Mouse (Mus musculus): ENCODE measurements at regions not wholly inside any gene's neighbourhood (a gene's known extent, or its start where the extent isn't known, plus 50 kb on each side); places are given as distances from the start of the nearest gene placed in this dataset.

- no peak for ATAC-seq (replicated peaks; ENCODE audit: low FRiP score, poor library complexity, severe bottlenecking)
These were observed 102.0 kb upstream of the Mvb12b start for GRCm38 (mm10) chr2:33989555-33990370.

- no peak for ATAC-seq (replicated peaks; ENCODE audit: low FRiP score, poor library complexity, severe bottlenecking)
These were observed 98.7 kb upstream of the Mvb12b start for GRCm38 (mm10) chr2:33986420-33986819.

GRCm38 (mm10) chr2:33985316-33985715 lies 97.6 kb upstream of the Mvb12b start:
- no peak for ATAC-seq (replicated peaks; ENCODE audit: low FRiP score, poor library complexity, severe bottlenecking)

GRCm38 (mm10) chr2:33983112-33983748 lies 95.5 kb upstream of the Mvb12b start:
- ATAC-seq (replicated peaks; ENCODE audit: low FRiP score, poor library complexity, severe bottlenecking): no peak

- ATAC-seq (replicated peaks; ENCODE audit: low FRiP score, poor library complexity, severe bottlenecking): no peak
These were observed 94.2 kb upstream of the Mvb12b start for GRCm38 (mm10) chr2:33981936-33982335.

- ATAC-seq (replicated peaks; ENCODE audit: low FRiP score, poor library complexity, severe bottlenecking): no peak
These were observed 93.6 kb upstream of the Mvb12b start for GRCm38 (mm10) chr2:33981321-33981720.

GRCm38 (mm10) chr2:33980884-33981283 lies 93.1 kb upstream of the Mvb12b start:
- no peak for ATAC-seq (replicated peaks; ENCODE audit: low FRiP score, poor library complexity, severe bottlenecking)

- no peak for ATAC-seq (replicated peaks; ENCODE audit: low FRiP score, poor library complexity, severe bottlenecking)
These were observed 91.5 kb upstream of the Mvb12b start for GRCm38 (mm10) chr2:33979276-33979675.

- no peak for ATAC-seq (replicated peaks; ENCODE audit: low FRiP score, poor library complexity, severe bottlenecking)
These were observed 90.8 kb upstream of the Mvb12b start for GRCm38 (mm10) chr2:33978550-33978949.

- ATAC-seq (replicated peaks; ENCODE audit: low FRiP score, poor library complexity, severe bottlenecking): no peak
These were observed 90.0 kb upstream of the Mvb12b start for GRCm38 (mm10) chr2:33977576-33978352.

GRCm38 (mm10) chr2:33977151-33977550 lies 89.4 kb upstream of the Mvb12b start:
- no peak for ATAC-seq (replicated peaks; ENCODE audit: low FRiP score, poor library complexity, severe bottlenecking)

- no peak for ATAC-seq (replicated peaks; ENCODE audit: low FRiP score, poor library complexity, severe bottlenecking)
These were observed 88.4 kb upstream of the Mvb12b start for GRCm38 (mm10) chr2:33976183-33976582.

GRCm38 (mm10) chr2:33975423-33976127 lies 87.8 kb upstream of the Mvb12b start:
- ATAC-seq (replicated peaks; ENCODE audit: low FRiP score, poor library complexity, severe bottlenecking): no peak

GRCm38 (mm10) chr2:33974737-33975422 lies 87.1 kb upstream of the Mvb12b start:
- no peak for ATAC-seq (replicated peaks; ENCODE audit: low FRiP score, poor library complexity, severe bottlenecking)

- ATAC-seq (replicated peaks; ENCODE audit: low FRiP score, poor library complexity, severe bottlenecking): no peak
These were observed 86.3 kb upstream of the Mvb12b start for GRCm38 (mm10) chr2:33974031-33974430.

- peak; percentile 81 for ATAC-seq (replicated peaks; ENCODE audit: low FRiP score, poor library complexity, severe bottlenecking)
These were observed 85.6 kb upstream of the Mvb12b start for GRCm38 (mm10) chr2:33973213-33973834.

- no peak for ATAC-seq (replicated peaks; ENCODE audit: low FRiP score, poor library complexity, severe bottlenecking)
These were observed 79.3 kb upstream of the Mvb12b start for GRCm38 (mm10) chr2:33966984-33967421.

- no peak for ATAC-seq (replicated peaks; ENCODE audit: low FRiP score, poor library complexity, severe bottlenecking)
These were observed 78.7 kb upstream of the Mvb12b start for GRCm38 (mm10) chr2:33966389-33966983.

- ATAC-seq (replicated peaks; ENCODE audit: low FRiP score, poor library complexity, severe bottlenecking): no peak
These were observed 76.3 kb upstream of the Mvb12b start for GRCm38 (mm10) chr2:33964096-33964495.
